Mouse (Mus musculus) small intestine, adult 2 months (tissue): ENCODE measurements around the gene Mtss1l. TPM values are rescaled to one million over a fixed set of nuclear protein-coding genes. Genes with fewer than 3 reads are reported as not detected.

Source experiments
- H3K27ac ChIP-seq: fragments of 200-500 bp; 2 replicates; pipeline ENCODE4 v1.5.1; 2012; ENCODE audit warnings: low read depth, low read length, control low read depth, inconsistent platforms; ENCODE audit not compliant: insufficient read depth
- H3K27me3 ChIP-seq: fragments of 200-500 bp; 2 replicates; pipeline ENCODE4 v1.6.1; 2012; ENCODE audit warnings: mild to moderate bottlenecking, moderate library complexity, low read length, inconsistent platforms; ENCODE audit not compliant: control insufficient read depth, insufficient read depth
- H3K36me3 ChIP-seq: fragments of 200-500 bp; 2 replicates; pipeline ENCODE4 v1.6.1; 2012; ENCODE audit warnings: mild to moderate bottlenecking, low read length, control low read depth, inconsistent platforms; ENCODE audit not compliant: control insufficient read depth, insufficient read depth
- H3K4me1 ChIP-seq: fragments of 200-500 bp; 2 replicates; pipeline ENCODE4 v1.6.1; 2012; ENCODE audit warnings: low read length, inconsistent platforms, mixed read lengths; ENCODE audit not compliant: control insufficient read depth, insufficient read depth, insufficient read length
- H3K4me3 ChIP-seq: fragments of 200-500 bp; 2 replicates; pipeline ENCODE4 v1.5.1; 2012; ENCODE audit warnings: low read depth, mild to moderate bottlenecking, control low read depth, inconsistent platforms, low read length, moderate library complexity
- CTCF ChIP-seq: fragments of 200-500 bp; IDR thresholded peaks from 2 replicates; pipeline ENCODE4 v1.5.1; 2012; ENCODE audit warnings: low read depth, mild to moderate bottlenecking, control low read depth, inconsistent platforms, low read length, moderate library complexity, mixed read lengths; ENCODE audit not compliant: insufficient replicate concordance, insufficient read length; ENCODE audit errors: extremely low read depth
- POLR2A ChIP-seq: fragments of 200-500 bp; IDR thresholded peaks from 2 replicates; pipeline ENCODE4 v1.6.1; 2012; ENCODE audit warnings: low read depth, mild to moderate bottlenecking, control low read depth, inconsistent platforms, low read length, moderate library complexity
- WGBS: fragments of 180-500 bp; shearing (Covaris S2); methylation state at CpG from one replicate; pipeline ENCODE4 v1.1.7; 2018; 5-methylcytosine and 5-hydroxymethylcytosine counted together
- polyA plus RNA-seq: library from polyadenylated mRNA; depleted of rRNA; stranded (reverse); fragments of >200 nt; gene quantifications from 2 replicates; pipeline ENCODE4 v1.2.3, GENCODE M21; 2012

Mtss1l gene
- polyA plus RNA-seq, 1 experiment = 21.9 TPM

DNA sequence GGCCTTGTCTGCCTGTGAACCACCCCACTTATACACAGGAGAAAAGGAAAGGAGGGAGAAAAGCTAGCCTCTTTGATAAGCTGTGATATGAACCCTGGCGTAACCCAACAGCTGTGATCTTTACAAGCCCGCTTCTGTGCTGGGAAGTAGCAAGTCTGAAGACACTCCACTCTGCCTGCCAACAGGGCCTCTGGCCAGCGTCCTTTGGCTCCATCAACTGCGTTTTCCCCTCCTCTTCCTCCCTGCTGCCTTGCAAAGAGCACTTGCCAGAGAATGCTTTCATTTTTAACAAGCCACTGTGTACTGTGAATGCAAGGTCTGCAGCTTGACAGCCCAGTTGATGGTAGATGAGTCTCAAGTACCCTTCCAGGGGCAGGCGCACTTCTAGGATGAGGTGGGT is 33.5 kb upstream of the Mtss1l start:
- 61% methylated on average over 5 of the region's 5 CpGs for WGBS
- H3K27ac ChIP-seq = peak overlapping the region; percentile 35

DNA sequence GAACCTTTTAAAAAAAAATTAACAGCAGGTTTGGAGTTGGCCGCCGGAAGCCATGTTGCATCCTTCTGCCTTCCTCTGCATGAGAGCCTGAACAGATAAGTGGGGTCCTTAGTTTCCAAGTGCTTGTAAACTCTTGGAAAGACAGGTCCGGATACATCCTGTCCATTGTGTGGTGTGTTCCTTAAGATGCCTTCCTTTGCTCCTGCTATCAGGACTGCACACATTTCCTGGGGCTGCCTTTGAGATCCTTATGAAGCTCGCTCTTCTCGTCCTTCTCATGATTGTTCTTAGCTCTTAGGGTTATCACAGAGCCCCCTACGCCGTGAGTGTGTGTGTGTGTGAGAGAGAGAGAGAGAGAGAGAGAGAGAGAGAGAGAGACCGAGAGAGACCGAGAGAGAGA is 31.3 kb upstream of the Mtss1l start:
- TF ChIP-seq POLR2A = no peak
- no peaks in the 10 kb centered on the region for H3K4me1 ChIP-seq
- no peak overlapping the region for H3K4me3 ChIP-seq
- 85% methylated on average over 9 of the region's 9 CpGs for WGBS
- H3K36me3 ChIP-seq = peaks cover 15% of the 10 kb centered on the region
- no peak overlapping the region for H3K27ac ChIP-seq
- H3K27me3 ChIP-seq = no peaks in the 10 kb centered on the region

More for the DNA sequence above, 33.5 kb upstream of the Mtss1l start:
- Histone ChIP-seq H3K4me3 (no peak overlapping the region), H3K4me1 (no peaks in the 10 kb centered on the region), H3K27me3 (no peaks in the 10 kb centered on the region), H3K36me3 (peaks cover 15% of the 10 kb centered on the region)
- TF ChIP-seq POLR2A = no peak
- TF ChIP-seq CTCF = no peak

DNA sequence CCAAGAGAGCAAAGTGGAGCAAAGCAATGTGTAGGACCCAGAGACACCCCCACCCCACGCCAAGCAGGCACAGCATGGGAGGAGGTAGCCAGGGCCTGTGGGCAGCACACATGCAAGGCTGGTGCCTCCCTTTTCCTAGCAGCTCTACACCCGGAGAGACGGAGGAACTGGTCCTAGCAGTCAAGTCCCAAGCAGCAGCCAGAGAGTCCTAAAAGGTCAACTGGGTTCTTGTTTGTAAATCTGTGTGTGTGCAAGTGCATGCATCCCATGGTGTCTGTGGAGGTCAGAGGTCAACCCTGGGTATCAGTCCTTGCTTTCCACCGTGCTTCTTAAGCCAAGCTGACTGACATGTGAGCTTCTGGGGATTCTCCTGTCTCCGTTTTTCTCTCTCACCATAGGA is 27.1 kb upstream of the Mtss1l start:
- no peak overlapping the region for H3K27ac ChIP-seq
- H3K4me1 ChIP-seq = no peaks in the 10 kb centered on the region
- H3K4me3 ChIP-seq = no peak overlapping the region
- 87% methylated on average over 5 of the region's 5 CpGs for WGBS
- no peaks in the 10 kb centered on the region for H3K27me3 ChIP-seq
- TF ChIP-seq CTCF (no peak), POLR2A (no peak)
- H3K36me3 ChIP-seq = peaks cover 12% of the 10 kb centered on the region; the same call in 1 of the 2 replicates

DNA sequence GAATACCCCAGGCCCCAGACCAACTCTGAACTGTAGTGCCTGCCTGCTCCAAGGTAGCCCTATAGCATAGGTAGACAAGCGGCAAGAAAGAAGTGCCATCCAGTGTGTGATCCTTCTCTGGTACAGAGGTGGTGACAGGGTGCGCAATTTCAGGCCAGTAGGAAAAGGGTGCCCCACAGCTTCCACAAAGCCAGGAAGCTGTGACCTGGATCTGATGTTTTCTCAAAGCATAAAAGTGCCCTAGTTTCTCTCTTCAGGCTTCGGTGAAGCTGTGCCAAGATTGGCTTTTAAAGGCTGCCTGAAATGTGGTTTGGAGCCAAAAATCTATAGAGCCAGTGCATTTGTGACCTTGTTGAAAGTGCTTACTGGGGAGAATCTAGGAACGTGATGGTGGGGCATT is 26.4 kb upstream of the Mtss1l start:
- H3K27ac ChIP-seq = no peak overlapping the region
- WGBS = 85% methylated on average over 4 of the region's 4 CpGs
- TF ChIP-seq CTCF (no peak), POLR2A (no peak)
- H3K4me3 ChIP-seq = no peak overlapping the region
- H3K27me3 ChIP-seq = no peaks in the 10 kb centered on the region
- peaks cover 12% of the 10 kb centered on the region; the same call in 1 of the 2 replicates for H3K36me3 ChIP-seq
- H3K4me1 ChIP-seq = no peaks in the 10 kb centered on the region

DNA sequence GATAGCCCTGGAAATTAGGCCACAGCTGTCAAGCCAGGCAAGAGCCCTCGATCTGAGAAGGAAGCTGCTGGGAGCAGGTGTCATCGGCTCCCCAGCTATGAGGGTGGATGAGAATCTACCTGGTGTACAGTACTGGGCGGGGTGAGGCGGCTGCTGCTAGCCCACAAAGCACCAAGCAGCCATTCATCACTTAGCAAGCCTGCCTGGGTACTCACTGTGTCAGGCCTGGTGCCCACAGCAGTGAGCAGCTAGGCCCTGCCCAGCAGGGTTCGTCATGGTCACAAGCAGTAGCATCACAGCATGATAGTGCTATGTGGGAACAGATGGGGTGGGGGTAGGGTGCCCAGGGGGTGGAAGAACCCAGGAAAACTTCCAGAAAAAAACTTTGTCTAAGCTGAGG is 25.8 kb upstream of the Mtss1l start:
- no peaks in the 10 kb centered on the region for H3K27me3 ChIP-seq
- H3K4me3 ChIP-seq = no peak overlapping the region
- WGBS = 88% methylated on average over 5 of the region's 5 CpGs
- no peak overlapping the region for H3K27ac ChIP-seq
- H3K36me3 ChIP-seq = peaks cover 10% of the 10 kb centered on the region; the same call in 1 of the 2 replicates
- TF ChIP-seq POLR2A (no peak), CTCF (no peak)
- no peaks in the 10 kb centered on the region for H3K4me1 ChIP-seq

DNA sequence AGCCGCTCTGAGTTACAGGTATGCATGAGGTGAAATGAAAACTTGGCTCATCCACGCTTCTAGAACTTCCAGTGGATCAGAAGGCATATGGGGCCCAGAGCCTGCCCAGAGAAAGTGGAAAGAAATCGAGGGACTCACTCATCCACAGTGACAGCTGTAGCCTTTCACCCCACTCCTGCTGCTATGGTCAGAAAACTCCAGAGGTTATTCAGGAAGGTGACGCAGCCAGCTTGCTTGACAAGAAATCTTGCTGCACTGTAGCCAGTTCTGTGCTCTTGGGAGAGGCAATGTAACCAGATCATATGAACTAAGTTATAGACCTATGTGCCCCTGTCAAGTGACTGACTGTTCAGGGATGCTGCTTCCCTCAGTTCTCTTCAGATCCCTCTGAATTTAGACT is 25.2 kb upstream of the Mtss1l start:
- H3K4me1 ChIP-seq = no peaks in the 10 kb centered on the region
- peaks cover 10% of the 10 kb centered on the region; the same call in 1 of the 2 replicates for H3K36me3 ChIP-seq
- H3K4me3 ChIP-seq = no peak overlapping the region
- no peak overlapping the region for H3K27ac ChIP-seq
- no peaks in the 10 kb centered on the region for H3K27me3 ChIP-seq
- WGBS = 95% methylated on average over 4 of the region's 4 CpGs
- no peak for TF ChIP-seq CTCF

DNA sequence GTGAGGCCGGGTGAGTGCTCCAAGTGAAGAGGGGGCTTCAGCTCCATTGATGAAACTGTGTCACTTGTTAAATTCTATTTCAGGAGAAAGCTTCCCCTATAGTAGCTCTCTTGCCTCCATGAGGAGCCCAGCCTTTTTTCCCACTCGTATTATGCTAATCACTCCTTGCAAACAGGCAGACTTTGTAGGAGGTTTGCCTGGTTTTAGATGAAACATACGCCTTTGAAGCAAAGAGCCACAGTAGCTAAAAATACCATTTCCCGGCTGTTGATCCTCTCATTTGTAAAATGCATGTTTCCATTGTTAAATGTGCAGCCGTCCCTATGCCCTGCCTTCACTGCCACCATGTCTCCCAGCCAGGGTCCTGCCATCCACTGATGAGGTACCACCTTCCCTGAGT is 23.7 kb upstream of the Mtss1l start:
- Histone ChIP-seq H3K27me3 (no peaks in the 10 kb centered on the region), H3K36me3 (peaks cover 8% of the 10 kb centered on the region; the same call in 1 of the 2 replicates), H3K4me3 (no peak overlapping the region), H3K27ac (no peak overlapping the region), H3K4me1 (no peaks in the 10 kb centered on the region)
- TF ChIP-seq POLR2A (no peak), CTCF (no peak)
- WGBS = 91% methylated on average over 5 of the region's 5 CpGs

DNA sequence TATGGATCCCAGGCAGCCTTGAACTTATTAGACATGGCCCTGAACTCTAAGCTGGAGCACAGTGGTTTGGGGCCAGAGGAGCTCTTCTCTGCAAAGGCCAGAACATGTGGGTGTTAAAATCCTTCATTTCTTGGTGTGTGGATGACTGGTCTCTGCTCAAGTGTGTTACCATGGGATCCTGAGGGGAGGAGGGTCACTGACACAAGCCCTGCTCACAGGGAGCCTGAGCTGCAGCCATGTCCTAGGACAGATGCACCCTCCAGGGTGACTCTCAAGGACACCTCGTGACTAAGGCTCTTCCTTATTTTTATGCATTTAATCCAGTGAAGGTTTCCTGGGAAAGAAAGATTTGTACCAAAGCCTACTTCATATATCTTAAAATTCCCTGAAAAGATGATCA is 23.2 kb upstream of the Mtss1l start:
- H3K27me3 ChIP-seq = no peaks in the 10 kb centered on the region
- 60% methylated on average over 1 of the region's 1 CpGs for WGBS
- H3K36me3 ChIP-seq = peaks cover 5% of the 10 kb centered on the region; the same call in 1 of the 2 replicates
- TF ChIP-seq CTCF (no peak), POLR2A (no peak)
- no peaks in the 10 kb centered on the region for H3K4me1 ChIP-seq
- H3K27ac ChIP-seq = no peak overlapping the region
- H3K4me3 ChIP-seq = no peak overlapping the region
